Mouse (Mus musculus) kidney, postnatal 4 days (tissue): Measurements from ENCODE around the gene Gm9999.
A peak's percentile ranks its signal among the peaks of the same experiment; 100 is the strongest.
"Not testable (repeated sequence)": the region's sequence is repeated elsewhere in the genome, so short reads cannot be mapped to it uniquely, and the experiment has no call there.

Source experiments
- DNase-seq, 2 experiments: peaks; one replicate each; pipeline ENCODE4 v3.0.0; 2021; ENCODE audit warnings: mixed read lengths in 2 of 2

Gm9999 gene

DNA sequence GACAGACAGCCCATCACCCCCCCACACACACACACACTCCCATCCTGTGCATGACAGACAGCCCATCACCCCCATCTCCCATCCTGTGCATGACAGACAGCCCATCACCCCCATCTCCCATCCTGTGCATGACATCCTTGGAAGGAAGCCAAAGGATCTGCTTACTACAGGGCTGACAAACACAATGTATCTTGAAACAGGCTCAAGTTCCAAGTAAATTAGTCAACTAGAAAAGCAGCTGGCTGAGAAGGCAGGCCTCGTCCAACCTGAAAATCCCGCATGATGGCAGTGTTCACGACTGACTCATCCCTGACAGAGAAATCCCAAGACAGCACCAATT lies 17.2 kb downstream of the Gm9999 start:
- DNase-seq: peak in 1 of 2 experiments; percentile 29

DNA sequence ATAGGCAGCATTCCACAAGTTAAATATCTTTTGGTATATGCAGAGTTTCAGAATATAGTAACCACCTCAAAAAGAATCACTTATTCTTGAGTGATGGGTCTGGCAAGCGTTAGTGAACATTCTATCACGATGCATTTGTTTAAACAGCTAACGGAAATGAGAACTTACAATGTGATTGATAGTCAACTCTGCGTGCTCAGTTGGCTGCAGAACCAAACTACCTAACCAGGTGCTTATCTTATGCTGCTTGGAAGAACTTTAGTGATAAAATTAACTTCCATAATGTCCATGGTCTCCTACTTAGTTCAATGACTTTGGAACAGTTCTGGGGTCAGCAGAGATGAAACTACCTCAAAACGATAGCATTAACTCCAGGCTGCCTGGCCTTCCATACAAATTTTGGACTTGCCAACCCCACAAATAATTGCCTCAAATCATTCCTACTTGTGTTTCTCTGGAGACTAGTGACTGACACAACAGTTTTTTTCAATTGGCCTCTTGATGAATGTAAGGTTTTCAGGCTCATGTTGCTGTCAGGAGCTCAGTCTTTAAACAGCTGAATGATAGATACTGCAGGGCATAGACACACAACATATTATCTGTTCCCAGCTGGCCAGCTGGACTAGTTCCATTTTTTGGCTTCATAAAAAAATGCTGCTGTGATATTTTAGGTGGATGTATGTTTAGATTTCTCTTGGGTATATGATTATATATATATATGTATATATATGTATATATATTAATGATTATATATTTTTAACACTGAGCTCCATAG lies 17.9 kb downstream of the Gm9999 start:
- no peak for DNase-seq

DNA sequence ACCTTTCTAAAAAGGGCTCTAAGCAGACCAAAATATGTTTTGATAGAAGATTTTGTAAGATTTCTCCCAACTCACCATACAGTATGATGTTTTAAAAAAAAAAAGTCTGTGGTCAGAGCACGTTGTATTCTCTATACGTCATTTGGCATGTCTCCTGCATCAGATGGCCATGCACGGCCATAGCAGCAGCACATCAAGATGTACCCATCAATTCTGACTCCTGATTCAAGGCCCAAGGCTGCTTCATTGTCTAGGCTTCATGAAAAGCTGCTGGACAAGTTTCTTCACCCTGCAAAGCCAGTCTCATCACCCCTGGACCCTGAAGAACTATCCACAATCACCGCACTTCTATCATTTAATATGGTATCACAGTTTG lies 18.5 kb downstream of the Gm9999 start:
- DNase-seq: no peak

DNA sequence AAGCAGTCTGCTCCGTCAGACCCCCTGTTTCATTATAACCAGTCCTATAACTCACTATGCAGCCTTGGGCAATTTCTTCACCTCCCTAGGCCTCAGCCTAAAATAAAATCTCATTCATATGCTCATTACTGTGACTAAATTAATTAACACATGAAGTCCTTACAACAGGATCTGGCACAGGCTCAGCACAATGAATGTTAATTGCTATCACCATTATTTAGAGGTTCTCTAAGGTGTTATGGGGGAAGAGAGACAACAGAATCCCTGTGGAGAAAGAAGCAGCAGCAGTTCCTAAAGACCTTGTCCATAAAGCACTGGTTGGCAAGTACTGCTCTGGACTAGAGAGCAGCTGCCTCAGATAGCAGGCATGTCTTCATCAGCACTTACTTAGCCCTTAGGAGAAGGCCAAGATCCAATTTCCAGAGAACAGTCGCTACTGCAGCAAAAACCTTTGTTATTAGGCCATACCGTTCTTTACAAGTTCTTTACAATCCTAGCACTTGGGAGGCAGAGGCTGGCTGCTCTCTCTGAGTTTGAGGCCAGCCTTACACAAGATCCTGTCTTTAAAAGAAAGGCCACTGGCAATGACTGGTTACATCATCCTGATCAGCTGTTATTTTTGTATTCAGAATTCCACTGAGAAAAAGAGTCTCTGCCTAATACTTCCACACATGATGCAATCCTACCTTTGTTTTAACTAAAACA lies 20.2 kb downstream of the Gm9999 start:
- DNase-seq: no peak

DNA sequence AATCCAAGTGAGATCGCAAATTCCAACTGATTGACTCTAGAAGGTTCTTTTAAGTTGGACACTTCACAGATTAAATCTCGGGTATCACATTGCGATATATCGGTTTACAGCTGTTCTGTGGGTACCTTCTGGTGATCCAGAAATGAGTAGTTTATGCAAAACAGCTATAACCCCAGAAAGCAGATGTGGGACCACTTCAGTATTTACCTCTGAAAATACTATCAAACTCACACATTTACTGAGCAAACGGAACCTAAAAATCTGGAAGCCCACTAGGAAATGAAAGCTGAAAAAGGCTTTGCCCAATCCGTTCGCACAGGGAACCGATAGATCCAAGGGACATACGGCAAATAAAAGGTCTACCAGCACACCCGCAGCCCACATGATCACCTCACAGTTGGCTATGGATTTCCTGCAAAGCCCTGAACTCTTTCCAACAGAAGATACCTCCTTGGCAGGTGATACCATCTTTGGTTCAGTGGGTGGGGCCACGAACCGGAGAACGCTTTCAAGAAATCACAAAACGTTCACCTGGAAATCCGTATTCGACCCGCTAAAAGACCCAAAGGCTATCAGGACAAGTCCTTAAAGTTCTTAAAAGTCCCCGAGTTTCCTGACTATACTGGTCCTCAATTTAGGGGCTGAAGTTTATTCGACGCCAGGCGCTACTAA lies 23.9 kb downstream of the Gm9999 start:
- peak in 1 of 2 experiments; percentile 31 for DNase-seq

DNA sequence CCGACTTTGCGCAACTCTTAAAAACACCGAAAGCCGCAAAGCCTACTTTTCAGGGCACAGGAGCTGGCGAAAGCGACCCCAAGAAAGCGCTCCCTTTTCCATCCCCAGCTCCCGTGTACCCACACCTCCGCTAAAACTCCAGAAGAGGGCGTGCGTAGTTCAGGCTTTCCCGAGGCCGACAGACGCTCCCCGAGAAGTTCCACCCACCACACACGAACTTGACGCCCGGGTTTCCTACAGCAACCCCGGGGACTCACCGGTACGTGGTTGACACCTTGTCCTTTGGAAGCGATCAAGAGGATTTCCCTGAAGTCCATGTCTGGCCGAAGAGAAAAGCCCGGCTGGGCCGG lies 24.4 kb downstream of the Gm9999 start:
- DNase-seq: no peak

DNA sequence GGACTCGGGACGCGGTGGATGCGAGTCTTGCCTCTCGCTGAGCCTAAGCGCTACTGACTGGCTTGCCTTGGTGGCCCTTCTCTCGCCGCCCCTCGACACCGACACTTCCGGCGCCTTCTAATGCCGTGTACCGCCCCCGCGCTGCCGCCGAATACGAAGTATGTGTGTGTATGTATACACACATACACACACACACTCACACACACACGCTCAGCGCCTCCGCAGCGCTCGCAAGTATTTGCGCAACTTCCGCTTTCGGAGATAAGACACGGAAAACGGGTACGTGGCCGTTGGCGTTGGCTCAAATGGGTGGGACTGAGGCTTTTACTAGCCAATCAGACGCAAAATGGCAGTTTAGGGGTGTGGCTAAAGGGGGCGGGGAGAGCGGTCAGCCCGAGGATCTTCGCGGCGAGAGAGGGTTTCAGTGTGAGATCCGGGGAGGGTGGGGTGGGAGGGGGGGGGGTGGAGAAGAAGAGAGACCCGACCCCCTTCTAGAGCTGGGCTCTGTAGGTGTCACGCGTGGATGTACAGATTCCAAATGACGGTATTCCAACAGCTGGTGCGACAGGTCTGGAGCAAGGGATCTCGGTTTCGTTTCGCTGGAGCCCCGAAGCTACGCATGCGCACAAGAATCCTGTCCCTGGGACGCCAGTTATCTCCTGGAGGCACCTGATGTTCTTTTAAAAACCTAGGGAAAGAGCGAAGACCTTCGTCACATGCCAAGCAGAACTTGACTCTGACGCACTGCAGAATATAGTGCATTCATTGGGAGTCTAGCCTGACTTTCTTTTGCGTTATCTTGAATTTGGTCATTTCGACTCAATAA lies 25.0 kb downstream of the Gm9999 start, which contains the start of gene Spty2d1:
Spty2d1 (minus strand) TSS at position 244 of the 826 bp plus-strand sequence.
- DNase-seq: peak; percentile 99

DNA sequence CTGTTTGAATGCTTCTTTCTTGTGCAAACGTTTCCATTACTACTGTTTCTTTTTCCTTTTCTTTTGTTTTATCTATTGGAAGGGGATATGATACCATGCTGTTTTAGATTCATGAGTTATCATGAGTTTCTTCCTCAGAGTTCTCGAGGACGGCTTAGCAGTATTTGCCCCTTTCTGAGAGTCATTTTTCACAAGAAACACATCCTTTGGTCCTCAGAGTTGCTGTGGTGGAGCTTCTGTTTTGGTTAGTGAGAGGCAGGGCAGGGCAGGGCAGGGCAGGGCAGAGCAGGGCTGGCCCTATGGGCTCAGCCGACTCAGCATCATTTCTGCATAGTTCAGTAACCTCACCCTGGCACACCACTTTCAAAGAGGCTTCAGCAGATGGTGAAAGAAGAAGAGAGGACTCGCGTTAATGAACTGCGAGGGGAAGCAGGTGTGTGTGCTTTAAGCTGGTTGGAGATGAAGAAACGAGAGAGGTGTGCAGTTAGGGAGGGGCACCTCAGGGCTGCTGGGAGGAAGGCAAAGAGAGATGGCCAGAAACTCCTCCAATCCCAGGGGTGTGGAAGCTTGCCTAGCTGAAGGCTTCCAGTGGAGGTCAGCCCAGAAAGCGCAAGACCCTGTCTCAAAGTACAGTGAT lies 29.9 kb downstream of the Gm9999 start:
- DNase-seq: no peak

DNA sequence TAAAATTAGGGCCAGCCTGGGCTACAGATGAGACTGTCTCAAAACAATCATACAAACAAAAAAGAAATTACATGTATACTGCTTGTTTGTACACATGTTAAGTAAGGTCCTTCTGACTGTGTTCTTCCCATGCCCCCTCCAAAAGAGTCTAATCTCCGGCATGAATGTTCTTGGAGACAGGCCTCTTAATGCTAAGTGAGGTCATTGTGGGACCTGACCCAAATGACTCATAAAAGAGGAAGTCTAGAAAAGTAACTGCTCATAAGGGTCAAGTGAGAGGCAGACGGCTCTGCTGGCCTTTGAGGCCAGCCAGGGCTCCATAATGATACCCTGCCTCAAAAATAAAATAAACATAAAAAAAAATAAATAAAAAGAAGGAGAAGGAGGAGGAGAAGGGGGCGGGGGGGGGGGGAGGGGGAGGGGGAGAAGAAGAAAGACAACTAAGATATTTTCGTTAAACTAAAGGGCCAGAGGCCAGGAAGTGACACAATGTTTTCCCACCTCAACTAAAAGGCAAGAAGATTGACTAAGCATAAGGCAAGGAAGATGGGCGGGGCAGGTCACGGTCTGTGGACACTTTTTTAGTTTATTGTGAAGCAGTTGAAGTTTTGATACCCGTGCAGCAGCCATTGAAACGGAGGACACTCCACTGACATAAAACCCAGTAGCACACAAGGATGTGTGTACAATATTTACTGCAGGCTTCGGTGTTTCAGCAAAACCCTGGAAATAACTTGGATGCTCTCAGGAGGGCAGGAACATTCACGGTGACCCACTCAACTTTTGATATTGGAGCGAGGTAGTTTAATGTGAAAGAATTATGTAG lies 31.4 kb downstream of the Gm9999 start:
- DNase-seq: no peak

DNA sequence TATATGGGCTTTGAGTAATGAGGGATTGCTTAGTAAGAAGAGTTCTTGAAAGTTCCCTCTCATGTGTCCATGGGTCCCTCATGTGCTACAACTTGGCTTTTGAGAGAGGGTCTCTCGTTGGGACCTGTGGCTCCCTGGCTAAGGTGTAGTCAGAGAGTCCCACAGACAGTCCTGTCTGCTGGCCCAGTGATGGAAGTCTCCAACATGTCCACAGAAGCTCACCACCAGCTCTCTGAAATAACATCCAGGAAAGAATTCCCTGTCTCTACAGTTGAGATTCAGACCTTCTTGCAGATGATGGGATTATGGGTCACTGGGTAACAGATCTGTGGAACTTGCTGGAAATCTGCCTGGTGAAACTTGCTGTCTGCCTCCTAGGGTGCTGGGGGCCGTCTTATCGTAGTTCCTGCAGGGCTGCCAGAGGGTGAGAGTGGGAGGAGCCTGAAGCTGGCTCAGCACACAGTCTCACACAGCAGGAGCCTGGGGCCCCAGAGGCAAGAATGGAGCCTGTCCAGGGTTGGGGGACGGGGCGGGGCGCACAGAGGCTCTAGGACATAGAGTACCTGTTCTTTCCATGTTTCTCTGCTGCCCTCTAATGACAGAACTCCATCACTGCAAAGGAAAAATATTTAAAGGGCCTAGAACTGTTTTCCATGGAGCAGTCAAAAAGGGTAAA lies 32.1 kb downstream of the Gm9999 start:
- peak; percentile 87 to 92 for DNase-seq

DNA sequence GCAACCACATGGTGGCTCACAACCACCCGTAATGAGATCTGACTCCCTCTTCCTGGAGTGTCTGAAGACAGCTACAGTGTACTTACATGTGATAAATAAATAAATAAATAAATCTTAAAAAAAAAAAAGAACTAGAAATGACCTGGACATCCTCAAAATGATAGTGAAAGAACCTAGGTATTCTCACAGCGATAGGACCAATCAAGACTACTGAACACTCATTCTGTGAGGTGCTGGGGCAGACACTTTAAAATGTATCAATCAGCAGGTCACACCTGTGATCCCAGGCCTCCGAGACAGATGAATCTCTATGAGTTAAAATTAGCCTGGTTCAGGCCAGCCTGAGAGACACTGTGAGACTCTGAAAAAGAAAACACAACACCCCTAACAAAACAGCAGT lies 33.2 kb downstream of the Gm9999 start:
- DNase-seq: no peak

DNA sequence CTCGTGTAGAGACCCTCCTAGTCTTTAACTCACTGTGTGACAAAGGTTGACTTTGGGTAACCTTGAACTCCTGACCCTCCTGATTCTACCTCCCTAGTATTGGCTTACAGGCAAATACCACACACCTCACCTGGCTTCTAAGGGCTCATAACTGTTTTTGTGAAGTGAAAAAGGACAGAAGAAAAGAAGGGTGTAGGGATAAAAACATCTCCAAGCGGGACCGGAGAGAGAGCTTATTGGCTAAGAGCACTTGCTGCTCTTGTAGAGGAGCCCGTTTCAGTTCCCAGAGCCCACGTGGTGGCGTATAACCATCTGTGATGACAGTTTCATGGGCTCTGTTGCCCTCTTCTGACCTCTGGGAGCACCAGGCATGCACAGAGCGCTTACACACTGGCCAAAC lies 33.8 kb downstream of the Gm9999 start:
- DNase-seq: no peak

DNA sequence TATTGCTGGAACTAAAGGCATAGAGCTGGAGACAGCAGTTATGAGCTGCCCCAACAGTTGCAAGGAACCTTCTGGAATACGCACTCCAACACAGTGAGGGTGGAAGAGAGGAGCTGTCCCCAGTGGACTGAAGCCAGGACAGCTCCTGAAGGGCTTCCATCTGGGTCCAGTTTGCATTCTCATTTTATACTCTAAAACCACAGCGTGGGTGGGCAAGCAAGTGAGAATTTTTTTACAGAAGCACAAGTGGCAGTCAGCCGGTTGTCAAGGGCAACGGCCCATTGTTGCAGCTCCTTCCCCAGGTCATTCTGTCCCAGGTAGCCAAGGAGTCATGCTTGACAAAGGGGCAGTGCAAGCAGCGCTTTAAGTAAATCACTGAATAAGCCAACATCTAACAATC lies 36.3 kb downstream of the Gm9999 start:
- DNase-seq: peak; percentile 22 to 45

DNA sequence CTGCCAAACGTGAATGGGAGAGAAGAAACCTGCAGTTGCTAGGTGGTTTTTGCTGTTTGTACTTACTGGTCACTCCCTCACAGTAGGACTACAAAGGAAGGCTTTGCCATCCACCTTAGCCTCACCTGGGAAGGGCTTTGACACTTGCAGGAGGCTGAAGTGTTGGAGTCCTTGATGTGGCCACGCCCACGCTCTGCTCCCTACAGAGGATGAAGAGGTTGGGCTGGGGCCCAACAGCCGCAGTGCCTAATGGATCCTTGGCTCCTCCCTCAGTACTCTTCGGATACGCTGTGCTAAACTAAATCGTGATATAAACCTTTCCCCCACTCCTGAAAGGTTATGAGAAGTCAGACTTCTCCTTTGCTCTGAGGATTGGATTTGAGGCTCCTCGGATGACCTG lies 37.6 kb downstream of the Gm9999 start:
- no peak for DNase-seq

DNA sequence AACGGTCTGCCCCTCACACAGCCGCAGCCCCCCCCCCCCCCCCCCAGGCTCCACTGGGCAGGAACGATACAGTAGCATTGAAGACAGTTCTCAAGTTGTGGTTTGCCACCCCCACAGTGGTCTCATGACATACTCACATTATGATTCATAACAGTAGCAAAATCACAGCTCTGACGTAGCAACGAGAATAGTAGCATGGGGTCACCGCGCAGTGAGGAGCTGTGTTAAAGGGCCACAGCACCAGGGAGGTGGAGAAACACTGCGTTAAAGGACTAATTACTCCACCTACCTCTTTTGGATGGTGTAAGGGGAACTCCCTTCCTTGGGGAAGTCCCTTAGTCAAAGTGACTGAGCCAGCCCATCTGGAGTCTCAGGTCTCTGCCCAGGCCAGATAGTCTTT lies 39.1 kb downstream of the Gm9999 start:
- DNase-seq: no peak

DNA sequence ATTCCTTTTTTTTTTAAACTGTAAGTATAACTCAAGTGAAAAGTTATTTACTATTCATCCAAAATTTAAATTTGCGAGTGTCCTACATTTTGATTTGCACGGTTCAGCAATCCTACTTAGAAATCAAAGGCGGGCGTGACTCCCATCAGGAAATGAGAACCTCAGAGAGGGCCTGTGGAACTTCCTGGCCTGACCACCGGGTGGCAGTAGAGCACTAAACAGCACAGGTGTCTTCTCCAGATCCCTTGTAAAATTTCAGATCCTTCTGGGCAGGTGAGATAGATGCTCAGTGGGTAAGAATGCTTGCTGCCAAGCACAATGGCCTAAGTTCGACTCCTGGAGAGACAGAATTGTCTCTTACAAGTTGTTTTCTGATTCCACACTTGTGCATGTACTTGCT lies 40.1 kb downstream of the Gm9999 start:
- DNase-seq: peak; percentile 92

DNA sequence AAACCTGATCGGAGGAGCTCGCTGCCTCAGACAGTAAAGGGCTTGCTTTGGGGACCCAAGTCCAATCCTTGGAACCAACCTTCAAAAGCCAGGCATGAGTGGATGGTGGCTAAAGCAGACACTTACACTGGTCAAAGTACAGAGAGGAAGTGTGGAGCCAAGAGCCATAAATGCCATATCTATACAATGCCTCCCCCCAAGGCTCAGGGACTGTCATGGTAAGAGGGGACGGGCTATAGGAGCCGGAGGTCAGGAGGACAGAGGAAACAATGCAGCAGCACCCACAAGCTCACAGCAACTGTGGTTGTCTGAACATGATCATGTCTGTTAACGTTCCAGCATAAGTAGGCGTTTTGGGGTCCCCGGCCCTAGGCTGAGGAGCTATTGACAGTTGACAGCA lies 41.1 kb downstream of the Gm9999 start:
- no peak for DNase-seq

DNA sequence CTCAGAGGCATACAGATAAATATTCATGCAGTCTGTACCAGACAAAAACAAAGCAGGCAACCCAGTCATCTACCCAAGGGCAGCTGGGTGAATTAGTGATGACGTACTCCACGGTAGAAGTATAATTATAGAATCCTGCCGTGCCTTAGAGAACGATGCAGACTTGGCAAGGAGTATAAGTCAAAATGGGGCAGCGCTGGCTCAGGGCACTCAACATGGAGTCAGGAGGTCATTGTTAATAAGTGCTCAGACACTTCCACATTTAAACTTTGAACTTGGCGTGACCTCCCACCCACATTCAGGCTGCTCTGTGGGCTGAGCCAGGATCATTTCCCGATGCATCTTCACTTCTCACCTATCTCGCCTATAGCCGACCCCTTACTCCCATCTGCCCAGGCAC lies 42.0 kb downstream of the Gm9999 start:
- no peak for DNase-seq

DNA sequence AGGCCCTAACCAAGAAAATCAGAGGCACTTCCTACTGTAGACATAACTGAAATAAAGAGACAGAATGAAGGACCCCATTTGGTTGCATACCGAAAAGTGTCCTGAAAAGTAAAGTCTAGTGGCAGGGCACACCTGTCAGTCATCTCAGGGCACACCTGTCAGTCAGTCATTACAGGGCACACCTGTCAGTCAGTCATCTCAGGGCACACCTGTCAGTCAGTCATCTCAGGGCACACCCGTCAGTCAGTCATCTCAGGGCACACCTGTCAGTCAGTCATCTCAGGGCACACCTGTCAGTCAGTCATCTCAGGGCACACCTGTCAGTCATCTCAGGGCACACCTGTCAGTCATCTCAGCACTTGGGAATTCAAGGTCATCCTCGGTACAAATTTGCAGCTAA lies 43.5 kb downstream of the Gm9999 start:
- not testable (repeated sequence) for DNase-seq

DNA sequence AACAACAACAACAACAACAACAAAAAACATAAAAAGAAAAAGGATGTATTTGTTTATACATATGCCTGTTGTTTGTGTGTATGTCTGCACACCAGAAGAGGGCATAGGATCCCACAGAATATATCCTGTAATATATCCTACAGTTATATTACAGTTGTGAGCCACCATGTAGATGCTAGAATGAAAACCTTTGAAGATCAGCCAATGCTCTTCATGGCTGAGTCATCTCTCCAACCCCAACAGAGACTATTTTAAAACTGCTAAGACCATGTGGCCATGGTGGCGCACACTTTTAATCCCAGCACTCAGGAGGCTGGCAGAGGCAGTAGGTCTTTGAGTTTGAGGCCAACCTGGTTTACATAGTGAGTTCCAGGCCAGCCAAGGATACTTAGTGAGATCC lies 44.1 kb downstream of the Gm9999 start:
- no peak for DNase-seq

DNA sequence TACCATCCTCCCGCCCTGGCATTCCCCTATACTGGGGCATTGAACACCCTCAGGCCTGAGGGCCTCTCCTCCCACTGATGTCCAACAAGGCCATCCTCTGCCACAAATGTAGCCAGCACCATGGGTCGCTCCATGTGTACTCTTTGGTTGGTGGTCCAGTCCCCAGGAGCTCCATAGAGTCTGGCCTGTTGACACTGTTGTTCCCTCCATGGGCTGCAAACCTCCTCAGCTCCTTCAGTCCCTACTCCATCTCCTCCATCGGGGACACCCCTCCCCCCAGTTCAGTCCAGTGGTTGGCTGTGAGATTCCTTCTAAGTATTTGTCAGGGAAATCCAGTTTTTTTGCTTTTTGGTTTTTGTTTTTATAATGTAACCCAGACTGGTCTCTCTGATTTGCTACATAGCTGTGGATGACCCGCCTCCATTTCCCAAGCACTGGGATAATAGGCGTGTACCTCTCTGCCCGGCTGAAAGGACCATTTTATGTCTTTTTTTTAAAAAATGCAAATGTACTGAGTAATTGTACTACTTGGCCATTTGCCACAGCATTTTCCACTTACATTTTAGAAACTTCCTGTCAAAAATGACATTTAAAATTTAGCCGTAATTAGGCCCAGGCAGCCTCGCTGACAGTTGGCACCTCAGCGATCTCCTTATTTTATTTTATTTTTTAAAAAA lies 47.3 kb downstream of the Gm9999 start:
- no peak for DNase-seq
